In the genomic region with DNA sequence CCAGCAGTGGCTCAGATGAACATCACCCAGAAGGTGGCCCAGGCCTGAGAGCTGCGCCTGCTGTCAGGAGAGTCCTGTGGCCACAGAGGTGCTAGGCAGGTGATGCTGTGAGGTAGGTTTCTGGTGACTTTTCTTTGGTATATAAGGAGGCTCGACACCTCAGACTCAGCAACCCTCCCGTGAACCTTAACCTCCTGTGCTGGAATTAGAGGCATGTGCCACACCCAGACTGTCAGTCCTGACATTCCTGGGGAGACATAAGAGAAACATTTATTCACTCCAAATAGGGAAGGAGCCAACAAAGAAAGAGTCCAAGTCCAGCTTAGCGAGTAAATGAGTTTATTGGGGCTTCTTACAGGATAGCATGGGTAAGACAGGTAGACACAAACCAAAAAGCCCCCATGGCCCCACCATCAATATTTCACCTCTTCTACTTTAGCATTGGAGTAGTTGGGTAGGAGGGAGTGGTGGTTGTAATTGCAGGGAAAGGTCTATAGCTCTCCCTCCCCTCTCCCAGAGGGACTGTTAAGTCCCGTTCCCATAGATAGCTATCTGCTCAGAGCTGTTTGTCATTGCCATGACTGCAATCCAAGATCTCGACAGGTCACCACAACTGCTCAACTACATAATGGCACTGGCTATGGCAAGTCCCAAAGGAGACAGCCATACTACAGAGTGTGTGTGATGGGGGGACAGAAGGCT, we compare ENCODE assay signal across 28 mouse cellular contexts. TPM values are rescaled to one million over a fixed set of nuclear protein-coding genes. Genes with fewer than 3 reads are reported as not detected.
"Had no signal": no experiment of that assay in that cellular context is flagged by ENCODE, and none has a peak within 500 bp of the region (broad histone marks: within the 10 kb centered on the region; RNA-seq: fewer than 3 reads in every experiment).

No protein-coding gene starts in this region.

- H3K36me3 ChIP-seq: stomach, embryonic 15.5 days had no signal

- H3K4me2 ChIP-seq: liver, embryonic 13.5 days; midbrain, embryonic 13.5 days; neural tube, embryonic 12.5 days; neural tube, embryonic 15.5 days; stomach, embryonic 15.5 days had no signal

- H3K9ac ChIP-seq: liver, embryonic 13.5 days; midbrain, embryonic 13.5 days; neural tube, embryonic 12.5 days; neural tube, embryonic 15.5 days; stomach, embryonic 15.5 days had no signal

- H3K27me3 ChIP-seq: midbrain, embryonic 13.5 days; neural tube, embryonic 12.5 days; neural tube, embryonic 15.5 days; stomach, embryonic 15.5 days had no signal

- H3K9me3 ChIP-seq: liver, embryonic 13.5 days; megakaryocyte, embryonic 14.5 days; midbrain, embryonic 10.5 days; midbrain, embryonic 13.5 days; neural tube, embryonic 12.5 days; neural tube, embryonic 15.5 days; stomach, embryonic 15.5 days had no signal

- H3K4me1 ChIP-seq: liver, embryonic 13.5 days; megakaryocyte, embryonic 14.5 days; midbrain, embryonic 10.5 days; midbrain, embryonic 13.5 days; neural tube, embryonic 12.5 days; neural tube, embryonic 15.5 days had no signal

- DNase-seq: kidney, adult 18-20 months; kidney, adult 9 months; kidney, postnatal 10 days; kidney, postnatal 36 days; layer of hippocampus, postnatal 36 days; liver, embryonic 13.5 days; lung, adult 2 months; lung, postnatal 36 days; right cerebral cortex, postnatal 25 days; spleen, adult 18-20 months; thymus, postnatal 25 days had no signal

- H3K27ac ChIP-seq: left cerebral cortex, adult 2 months; liver, embryonic 13.5 days; midbrain, embryonic 10.5 days; midbrain, embryonic 13.5 days; neural tube, embryonic 12.5 days; neural tube, embryonic 15.5 days; stomach, embryonic 15.5 days had no signal

- H3K4me3 ChIP-seq: left cerebral cortex, adult 2 months; liver, embryonic 13.5 days; megakaryocyte, embryonic 14.5 days; midbrain, embryonic 10.5 days; midbrain, embryonic 13.5 days; neural tube, embryonic 12.5 days; neural tube, embryonic 15.5 days; stomach, embryonic 15.5 days had no signal

- ATAC-seq: midbrain, embryonic 13.5 days; midbrain, embryonic 16.5 days had no signal

RNA-seq across cellular contexts. Expression of gene Ccdc154, which starts 3.9 kb away (rescaled TPM):
- total RNA-seq: left cerebral cortex, postnatal 10 days; liver, adult 2 months had no signal
- polyA plus RNA-seq: limb, embryonic 11.5 days; liver, embryonic 13.5 days; lung, adult 2 months; midbrain, embryonic 10.5 days; midbrain, embryonic 13.5 days; midbrain, embryonic 16.5 days; neural tube, embryonic 12.5 days; neural tube, embryonic 15.5 days had no signal

RNA-seq across cellular contexts. Expression of gene Gm38655, which starts 9.2 kb away (rescaled TPM):
- total RNA-seq: layer of hippocampus, adult 8-10 months; layer of hippocampus, postnatal 10 days; layer of hippocampus, postnatal 36 days; left cerebral cortex, adult 2 months; left cerebral cortex, postnatal 10 days; left cerebral cortex, postnatal 36 days; liver, adult 2 months had no signal
- polyA plus RNA-seq: limb, embryonic 11.5 days; limb, embryonic 14.5 days; liver, adult 2 months; liver, embryonic 13.5 days; liver, embryonic 16.5 days; midbrain, embryonic 10.5 days; midbrain, embryonic 13.5 days; midbrain, embryonic 16.5 days; neural tube, embryonic 12.5 days; neural tube, embryonic 15.5 days; thymus, postnatal 0 days had no signal
